Mouse (Mus musculus) CH12.LX (cell line): ENCODE data around the gene Btbd3. TPM values are rescaled to one million over a fixed set of nuclear protein-coding genes. Genes with fewer than 3 reads are reported as not detected.

ENCODE experiments used
- DNase-seq: peaks from one replicate; pipeline ENCODE4 v3.0.0-alpha.2; 2013; ENCODE audit errors: extremely low read depth
- H3K27ac ChIP-seq: 2 replicates; pipeline ENCODE4 v1.5.1; 2012; ENCODE audit warnings: low read depth, mild to moderate bottlenecking, control low read depth, moderate library complexity; ENCODE audit not compliant: insufficient read depth
- H3K27me3 ChIP-seq: replicated peaks from 2 replicates; pipeline ENCODE3; 2012; ENCODE audit warnings: inconsistent platforms
- H3K36me3 ChIP-seq, 2 experiments: replicated peaks in 1 of 2; 2 replicates each; pipeline versions ENCODE3 to v1.6.1; 2012; ENCODE audit warnings: inconsistent platforms in 1 of 2, low read length in 1 of 2, mild to moderate bottlenecking in 1 of 2, mixed read lengths in 1 of 2, moderate library complexity in 1 of 2; ENCODE audit not compliant: control insufficient read depth in 1 of 2, insufficient read depth in 1 of 2
- H3K4me1 ChIP-seq, 2 experiments: 2 replicates each; pipeline ENCODE4 v1.6.1; 2012; ENCODE audit warnings: inconsistent platforms in 1 of 2, moderate library complexity in 1 of 2; ENCODE audit not compliant: insufficient read depth in 2 of 2, control insufficient read depth in 1 of 2
- H3K4me2 ChIP-seq: 2 replicates; pipeline ENCODE4 v1.6.1; 2012; ENCODE audit warnings: low read depth, mild to moderate bottlenecking, control low read depth; ENCODE audit not compliant: poor library complexity, insufficient read depth, severe bottlenecking
- H3K4me3 ChIP-seq, 3 experiments: fragments of 150-350 bp in 1 of 3; sonication (generic) in 1 of 3; replicated peaks in 1 of 3; 2 replicates each; pipeline versions ENCODE3 to v1.5.1; 2011 to 2012; ENCODE audit warnings: low read depth in 2 of 3, low read length in 2 of 3, mild to moderate bottlenecking in 2 of 3, moderate library complexity in 2 of 3, control low read depth in 1 of 3, improper control_type of control experiment in 1 of 3, inconsistent platforms in 1 of 3, mixed read lengths in 1 of 3; ENCODE audit not compliant: poor library complexity in 1 of 3
- H3K79me2 ChIP-seq: replicated peaks from 2 replicates; pipeline ENCODE4 v1.6.1; 2012; ENCODE audit warnings: mild to moderate bottlenecking, moderate library complexity; ENCODE audit not compliant: control insufficient read depth, poor library complexity, insufficient read depth, severe bottlenecking; ENCODE audit errors: extremely low read depth
- H3K9ac ChIP-seq: 2 replicates; pipeline ENCODE4 v1.6.1; 2012; ENCODE audit warnings: low read depth, mild to moderate bottlenecking, control low read depth, moderate library complexity; ENCODE audit not compliant: insufficient read depth
- H3K9me3 ChIP-seq: replicated peaks from 2 replicates; pipeline ENCODE3; 2012; ENCODE audit warnings: low read length, inconsistent platforms, mixed read lengths
- CHD2 ChIP-seq: IDR thresholded peaks from 2 replicates; pipeline ENCODE4 v1.6.1; 2011; ENCODE audit warnings: low read length, improper control_type of control experiment
- CTCF ChIP-seq, 2 experiments: IDR thresholded peaks in 1 of 2; conservative IDR thresholded peaks in 1 of 2; 2 replicates each; pipeline ENCODE4 v1.5.1; 2011 to 2012; ENCODE audit warnings: low read depth in 2 of 2, low read length in 2 of 2, improper control_type of control experiment in 1 of 2, inconsistent platforms in 1 of 2, mild to moderate bottlenecking in 1 of 2, moderate library complexity in 1 of 2
- JUN ChIP-seq: IDR thresholded peaks from 2 replicates; pipeline ENCODE4 v1.6.1; 2011; ENCODE audit warnings: low read depth, mild to moderate bottlenecking, low read length, improper control_type of control experiment, moderate library complexity; ENCODE audit not compliant: insufficient read depth
- JUND ChIP-seq: conservative IDR thresholded peaks from 2 replicates; pipeline ENCODE4 v1.6.1; 2011; ENCODE audit warnings: low read depth, low read length, improper control_type of control experiment
- KAT2A ChIP-seq: IDR thresholded peaks from 2 replicates; pipeline ENCODE4 v1.6.1; 2012; ENCODE audit warnings: low read length, improper control_type of control experiment, inconsistent platforms; ENCODE audit not compliant: insufficient replicate concordance
- MAFK ChIP-seq: IDR thresholded peaks from 2 replicates; pipeline ENCODE4 v1.6.1; 2011; ENCODE audit warnings: low read length, improper control_type of control experiment; ENCODE audit not compliant: insufficient replicate concordance
- MEF2A ChIP-seq: IDR thresholded peaks from 2 replicates; pipeline ENCODE4 v1.6.1; 2014; ENCODE audit warnings: low read depth, mild to moderate bottlenecking, inconsistent platforms, low read length, improper control_type of control experiment, borderline replicate concordance
- PAX5 ChIP-seq: IDR thresholded peaks from 2 replicates; pipeline ENCODE4 v1.6.1; 2012; ENCODE audit warnings: low read length, inconsistent platforms, mixed read lengths
- POLR2AphosphoS2 ChIP-seq: IDR thresholded peaks from 2 replicates; pipeline ENCODE4 v1.6.1; 2011; ENCODE audit warnings: low read depth, low read length, improper control_type of control experiment
- RCOR1 ChIP-seq: conservative IDR thresholded peaks from 2 replicates; pipeline ENCODE4 v1.6.1; 2012; ENCODE audit warnings: low read depth, mild to moderate bottlenecking, inconsistent platforms, low read length, improper control_type of control experiment
- SIN3A ChIP-seq: IDR thresholded peaks from 2 replicates; pipeline ENCODE4 v1.6.1; 2012; ENCODE audit warnings: low read length, improper control_type of control experiment, inconsistent platforms
- SMC3 ChIP-seq: IDR thresholded peaks from 2 replicates; pipeline ENCODE4 v1.6.1; 2011; ENCODE audit warnings: low read depth, low read length, improper control_type of control experiment
- ZC3H11A ChIP-seq: IDR thresholded peaks from 2 replicates; pipeline ENCODE4 v1.6.1; 2012; ENCODE audit warnings: low read depth, mild to moderate bottlenecking, inconsistent platforms, low read length, improper control_type of control experiment
- dilution Hi-C: fragments of 300-500 bp; cut with MboI; formaldehyde crosslinking; loops from 2 replicates; pipeline ENCODE4 v1.14.3; 2020; ENCODE audit warnings: low sequenced_read_pairs; ENCODE audit not compliant: extremely low pct_unique_long_range_greater_than_20kb, extremely low pct_ligation_motif_present
- in situ Hi-C: fragments of 300-500 bp; cut with MboI; formaldehyde crosslinking; loops from 3 replicates; pipeline ENCODE4 v1.14.3; 2019; ENCODE audit warnings: low sequenced_read_pairs, low pct_ligation_motif_present, low pct_unique_long_range_greater_than_20kb, mixed read lengths
- polyA plus RNA-seq: library from polyadenylated mRNA; unstranded; fragments of >175 nt; gene quantifications from 2 replicates; pipeline ENCODE4 v1.2.1, GENCODE M21; 2012; ENCODE audit warnings: low read depth; ENCODE audit not compliant: insufficient read length
- total RNA-seq, 2 experiments: library from RNA; depleted of rRNA; stranded (reverse); fragments of 300-350 nt in 1 of 2; fragments of >200 nt in 1 of 2; gene quantifications; 2 replicates each; pipeline ENCODE4 v1.2.3; 2012 to 2014

Btbd3 gene
- total and polyA plus RNA-seq, 3 experiments, result not detected

GRCm38 (mm10) chr2:138236149-138236548 is 20.2 kb upstream of the Btbd3 start:
- no peak for DNase-seq
- Histone ChIP-seq H3K27ac (no peak overlapping the region), H3K9ac (no peak overlapping the region), H3K9me3 (peaks cover 36% of the 10 kb centered on the region), H3K4me2 (no peak overlapping the region), H3K27me3 (no peaks in the 10 kb centered on the region), H3K4me1 (no peaks in the 10 kb centered on the region), H3K4me3 (no peak overlapping the region)
- in situ Hi-C loops, result no loop called here
- dilution Hi-C loops, result no loop called here
- TF ChIP-seq SMC3, result no peak
- no peak for TF ChIP-seq CTCF (conservative IDR thresholded peaks at IDR 0.05 in 1 of 2, IDR thresholded peaks at IDR 0.05 in 1 of 2; ENCODE audit: low read depth in 2 of 2, low read length in 2 of 2)
- TF ChIP-seq ZC3H11A, result no peak
- TF ChIP-seq RCOR1, result no peak
- TF ChIP-seq JUN, result no peak
- TF ChIP-seq, all 38 proteins: peak for 0
- Histone ChIP-seq H3K79me2 (no peaks in the 10 kb centered on the region), H3K36me3 (no peaks in the 10 kb centered on the region)

GRCm38 (mm10) chr2:138242452-138242851 is 13.9 kb upstream of the Btbd3 start:
- no peaks in the 10 kb centered on the region for H3K4me1 ChIP-seq
- no peak for DNase-seq
- H3K9ac ChIP-seq, result no peak overlapping the region
- in situ Hi-C loops (no loop called here), dilution Hi-C loops (no loop called here)
- H3K36me3 ChIP-seq, result no peaks in the 10 kb centered on the region
- peaks cover 48% of the 10 kb centered on the region for H3K9me3 ChIP-seq
- no peak overlapping the region for H3K27ac ChIP-seq
- H3K4me3 ChIP-seq, result no peak overlapping the region
- H3K4me2 ChIP-seq, result no peak overlapping the region
- no peaks in the 10 kb centered on the region for H3K27me3 ChIP-seq
- H3K79me2 ChIP-seq, result no peaks in the 10 kb centered on the region
- TF ChIP-seq JUND (no peak), SIN3A (no peak), MEF2A (no peak), CHD2 (no peak), POLR2AphosphoS2 (no peak)

- Histone ChIP-seq H3K9ac (no peak overlapping the region), H3K27me3 (no peaks in the 10 kb centered on the region)
- dilution Hi-C loops (no loop called here), in situ Hi-C loops (no loop called here)
- TF ChIP-seq PAX5 (no peak), SIN3A (no peak), MAFK (no peak), KAT2A (no peak)
- TF ChIP-seq, all 38 proteins: peak for 0
- Histone ChIP-seq H3K4me3 (no peak overlapping the region), H3K36me3 (no peaks in the 10 kb centered on the region), H3K27ac (no peak overlapping the region), H3K9me3 (peaks cover 35% of the 10 kb centered on the region), H3K4me1 (no peaks in the 10 kb centered on the region), H3K79me2 (no peaks in the 10 kb centered on the region), H3K4me2 (no peak overlapping the region)
- DNase-seq, result no peak
These were observed 10.6 kb upstream of the Btbd3 start for GRCm38 (mm10) chr2:138245631-138246289.
